Mouse (Mus musculus) lung, embryonic 15.5 days (tissue): ENCODE measurements around the gene Hamp. TPM values are rescaled to one million over a fixed set of nuclear protein-coding genes. Genes with fewer than 3 reads are reported as not detected.
"Not testable (repeated sequence)": the region's sequence is repeated elsewhere in the genome, so short reads cannot be mapped to it uniquely, and the experiment has no call there.

Source experiments
- ATAC-seq: fragments of 200-750 bp; cut with Nextera tagmentation; 2 replicates; pipeline ENCODE4 v1.8.0; 2017; ENCODE audit warnings: moderate number of reproducible peaks, borderline replicate concordance; ENCODE audit not compliant: low FRiP score, low TSS enrichment; ENCODE audit errors: extremely low read depth
- H3K27ac ChIP-seq: fragments of 300-500 bp; sonication (generic); 2 replicates; pipeline ENCODE4 v1.5.1; 2015; ENCODE audit warnings: moderate library complexity, mild to moderate bottlenecking, inconsistent platforms
- H3K27me3 ChIP-seq: fragments of 300-500 bp; sonication (generic); 2 replicates; pipeline ENCODE4 v1.6.1; 2015; ENCODE audit warnings: inconsistent platforms
- H3K36me3 ChIP-seq: fragments of 300-500 bp; sonication (generic); 2 replicates; pipeline ENCODE4 v1.6.1; 2015; ENCODE audit warnings: inconsistent platforms
- H3K4me1 ChIP-seq: fragments of 300-500 bp; sonication (generic); 2 replicates; pipeline ENCODE4 v1.6.1; 2015; ENCODE audit warnings: inconsistent platforms
- H3K4me2 ChIP-seq: fragments of 300-500 bp; sonication (generic); 2 replicates; pipeline ENCODE4 v1.6.1; 2015; ENCODE audit warnings: inconsistent platforms, mild to moderate bottlenecking, moderate library complexity
- H3K4me3 ChIP-seq: fragments of 300-500 bp; sonication (generic); 2 replicates; pipeline ENCODE4 v1.5.1; 2015; ENCODE audit warnings: mild to moderate bottlenecking, inconsistent platforms
- H3K9ac ChIP-seq: fragments of 300-500 bp; sonication (generic); 2 replicates; pipeline ENCODE4 v1.6.1; 2015; ENCODE audit warnings: inconsistent platforms
- H3K9me3 ChIP-seq: fragments of 300-500 bp; sonication (generic); 2 replicates; pipeline ENCODE4 v1.6.1; 2016; ENCODE audit warnings: inconsistent platforms
- WGBS: fragments of 180-500 bp; shearing (Covaris S2); methylation state at CpG from one replicate; pipeline ENCODE4 v1.1.7; 2015; 5-methylcytosine and 5-hydroxymethylcytosine counted together
- polyA plus RNA-seq: library from polyadenylated mRNA; unstranded; fragments of >200 nt; fragmentation: Nextera tagmentation; extraction: Ambion mirVana; gene quantifications from 2 replicates; pipeline ENCODE4 v1.2.1, GENCODE M21; 2015

Gene Hamp
- polyA plus RNA-seq, 1 experiment from 2014 or later = not detected

- Histone ChIP-seq H3K27me3 (no peaks in the 10 kb centered on the region), H3K27ac (no peak overlapping the region), H3K36me3 (no peaks in the 10 kb centered on the region), H3K9ac (no peak overlapping the region), H3K4me1 (no peaks in the 10 kb centered on the region), H3K4me3 (no peak overlapping the region), H3K9me3 (no peaks in the 10 kb centered on the region), H3K4me2 (no peak overlapping the region)
- WGBS = 45% methylated on average over 3 of the region's 3 CpGs
- ATAC-seq = no peak
These were observed 19.8 kb downstream of the Hamp start for GRCm38 (mm10) chr7:30924071-30924470.

DNA sequence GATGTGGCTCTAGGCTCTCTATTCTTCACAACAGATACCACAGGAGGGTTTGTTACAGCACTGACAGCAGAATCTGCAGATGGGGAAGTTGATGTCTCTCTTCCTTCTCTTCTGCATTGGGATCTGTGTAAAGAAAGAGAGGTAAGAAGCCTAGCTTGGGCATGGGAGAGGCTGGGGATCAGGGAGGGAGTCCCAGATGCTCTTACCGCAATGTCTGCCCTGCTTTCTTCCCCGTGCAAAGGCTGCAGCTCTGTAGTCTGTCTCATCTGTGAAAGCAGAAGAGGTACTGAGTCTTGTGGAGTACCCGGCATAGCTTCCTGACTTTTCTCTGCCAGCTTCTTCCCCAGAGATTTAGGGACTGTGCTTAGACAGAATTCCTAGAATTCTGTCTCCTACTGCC, 21.3 kb downstream of the Hamp start:
- not testable (repeated sequence) for ATAC-seq
- 40% methylated on average over 3 of the region's 3 CpGs for WGBS

DNA sequence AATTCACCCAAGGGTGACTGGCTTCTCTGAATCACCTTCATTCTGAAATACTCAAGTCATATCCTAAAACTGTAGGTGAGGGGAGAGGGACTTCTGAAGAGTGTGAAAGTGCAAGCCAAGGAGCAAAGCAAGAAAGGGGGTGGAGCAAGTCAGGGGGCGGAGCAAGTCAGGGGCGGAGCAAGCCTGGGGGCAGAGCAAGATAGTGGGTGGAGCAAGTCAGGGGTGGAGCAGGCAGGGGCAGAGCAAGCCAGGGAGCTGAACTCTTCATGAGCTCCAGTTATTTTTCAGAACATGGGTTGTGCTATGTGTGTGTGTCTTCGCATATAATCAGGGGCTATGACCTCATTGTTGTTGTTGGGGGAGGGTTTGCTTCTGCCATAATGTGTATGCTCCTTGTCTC, 23.6 kb downstream of the Hamp start:
- no peak overlapping the region for H3K9ac ChIP-seq
- 0 out of 2 replicates have a peak, but pooled peaks have one; percentile 42 for ATAC-seq
- 67% methylated on average over 3 of the region's 3 CpGs for WGBS

More for the DNA sequence above, 21.3 kb downstream of the Hamp start:
- H3K4me3 ChIP-seq, H3K36me3 ChIP-seq, H3K4me2 ChIP-seq, H3K9ac ChIP-seq, H3K27me3 ChIP-seq, H3K9me3 ChIP-seq, H3K27ac ChIP-seq, H3K4me1 ChIP-seq: not testable (repeated sequence)

GRCm38 (mm10) chr7:30917219-30917618, 26.6 kb downstream of the Hamp start:
- ATAC-seq = no peak
- Histone ChIP-seq H3K9ac (no peak overlapping the region), H3K4me3 (no peak overlapping the region), H3K9me3 (no peaks in the 10 kb centered on the region), H3K27ac (no peak overlapping the region), H3K27me3 (no peaks in the 10 kb centered on the region), H3K4me2 (no peak overlapping the region), H3K4me1 (no peaks in the 10 kb centered on the region), H3K36me3 (no peaks in the 10 kb centered on the region)
- WGBS = 37% methylated on average over 4 of the region's 4 CpGs

More for the DNA sequence above, 23.6 kb downstream of the Hamp start:
- Histone ChIP-seq H3K4me2 (no peak overlapping the region), H3K27me3 (no peaks in the 10 kb centered on the region), H3K9me3 (no peaks in the 10 kb centered on the region), H3K36me3 (no peaks in the 10 kb centered on the region), H3K27ac (no peak overlapping the region), H3K4me1 (no peaks in the 10 kb centered on the region), H3K4me3 (no peak overlapping the region)

GRCm38 (mm10) chr7:30916713-30917112, 27.1 kb downstream of the Hamp start:
- H3K4me3 ChIP-seq = no peak overlapping the region
- H3K9ac ChIP-seq = no peak overlapping the region
- 30% methylated on average over 6 of the region's 6 CpGs for WGBS
- H3K4me1 ChIP-seq = no peaks in the 10 kb centered on the region
- no peak overlapping the region for H3K4me2 ChIP-seq
- H3K9me3 ChIP-seq = no peaks in the 10 kb centered on the region
- H3K27me3 ChIP-seq = no peaks in the 10 kb centered on the region
- no peak overlapping the region for H3K27ac ChIP-seq
- no peaks in the 10 kb centered on the region for H3K36me3 ChIP-seq
- no peak for ATAC-seq

DNA sequence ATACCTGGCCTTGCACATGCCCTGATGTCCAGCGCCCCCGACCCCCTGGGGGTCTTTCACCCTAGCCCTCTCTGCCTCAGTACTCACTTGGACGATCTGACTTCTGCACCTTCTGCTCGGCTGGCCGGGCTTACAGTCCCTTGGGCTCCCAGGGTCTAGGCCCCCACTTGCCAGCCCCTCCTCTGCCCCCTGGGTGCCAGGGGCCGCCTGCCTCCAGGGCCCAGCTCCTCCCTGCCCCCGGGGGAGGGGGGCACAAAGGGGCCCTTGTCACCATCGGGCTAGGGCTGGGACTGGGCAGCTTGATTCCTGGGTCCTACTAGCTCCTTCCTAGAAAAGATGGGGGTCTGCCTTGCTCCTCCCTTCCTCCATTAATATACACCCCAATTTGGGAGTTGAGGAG, 29.1 kb downstream of the Hamp start, which contains the start of gene Mag:
Gene Mag (minus strand): TSS at position 142 of the 400 bp plus-strand sequence.
- Histone ChIP-seq H3K27me3 (no peaks in the 10 kb centered on the region), H3K9ac (no peak within 1 kb of the TSS), H3K4me3 (no peak within 1 kb of the TSS), H3K9me3 (no peaks in the 10 kb centered on the region), H3K27ac (no peak within 1 kb of the TSS), H3K4me2 (no peak within 1 kb of the TSS), H3K36me3 (no peaks in the 10 kb centered on the region), H3K4me1 (no peaks in the 10 kb centered on the region)
- no peak for ATAC-seq
- WGBS = 69% methylated on average over 8 of the region's 8 CpGs

DNA sequence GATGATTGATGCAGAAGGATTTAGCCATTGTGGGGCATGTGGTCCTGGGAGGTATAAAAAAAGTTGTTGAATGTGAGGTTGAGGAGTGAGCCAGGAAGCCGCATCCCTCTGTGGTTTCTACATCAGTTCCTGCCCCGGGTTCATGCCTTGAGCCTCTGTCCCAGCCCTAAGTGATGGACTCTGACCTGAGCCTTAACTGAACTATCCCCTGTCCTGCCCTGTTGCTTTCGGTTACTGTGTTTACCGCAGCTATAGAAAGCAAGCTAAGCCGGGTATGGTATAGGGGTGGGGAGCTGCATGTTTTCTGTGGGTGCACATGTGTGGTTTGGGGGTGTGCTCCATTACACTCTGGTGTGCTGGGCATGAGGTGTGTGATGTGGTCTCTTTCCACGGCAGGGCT, 34.1 kb downstream of the Hamp start:
- Histone ChIP-seq H3K9ac (no peak overlapping the region), H3K9me3 (no peaks in the 10 kb centered on the region), H3K4me3 (no peak overlapping the region), H3K4me1 (peaks cover 9% of the 10 kb centered on the region), H3K4me2 (no peak overlapping the region), H3K36me3 (no peaks in the 10 kb centered on the region), H3K27ac (no peak overlapping the region), H3K27me3 (peaks cover 5% of the 10 kb centered on the region; the same call in 1 of the 2 replicates)
- ATAC-seq = no peak
- WGBS = 75% methylated on average over 6 of the region's 6 CpGs

- no peaks in the 10 kb centered on the region for H3K9me3 ChIP-seq
- peak overlapping the region; percentile 57 for H3K4me2 ChIP-seq
- peaks cover 9% of the 10 kb centered on the region for H3K4me1 ChIP-seq
- peak overlapping the region; percentile 21 for H3K4me3 ChIP-seq
- peaks cover 5% of the 10 kb centered on the region; the same call in 1 of the 2 replicates for H3K27me3 ChIP-seq
- no peaks in the 10 kb centered on the region for H3K36me3 ChIP-seq
- no peak; the same call in 1 of the 2 replicates for ATAC-seq
- WGBS = 14% methylated on average over 16 of the region's 17 CpGs
- H3K9ac ChIP-seq = no peak overlapping the region
- no peak overlapping the region for H3K27ac ChIP-seq
These were observed 34.8 kb downstream of the Hamp start for GRCm38 (mm10) chr7:30908992-30909431.

GRCm38 (mm10) chr7:30908277-30908991, 35.4 kb downstream of the Hamp start:
- peak; percentile 62 for ATAC-seq
- Histone ChIP-seq H3K9me3 (no peaks in the 10 kb centered on the region), H3K9ac (no peak overlapping the region), H3K27me3 (peaks cover 5% of the 10 kb centered on the region; the same call in 1 of the 2 replicates), H3K4me3 (peak overlapping the region; percentile 21), H3K27ac (no peak overlapping the region), H3K36me3 (no peaks in the 10 kb centered on the region), H3K4me2 (peak overlapping the region; percentile 57), H3K4me1 (peaks cover 9% of the 10 kb centered on the region)
- 2% methylated on average over 26 of the region's 26 CpGs for WGBS

GRCm38 (mm10) chr7:30904042-30904441, 39.8 kb downstream of the Hamp start:
- Histone ChIP-seq H3K9ac (no peak overlapping the region), H3K4me1 (peaks cover 8% of the 10 kb centered on the region), H3K27me3 (peaks cover 5% of the 10 kb centered on the region; the same call in 1 of the 2 replicates), H3K36me3 (no peaks in the 10 kb centered on the region), H3K4me2 (no peak overlapping the region), H3K27ac (no peak overlapping the region), H3K9me3 (no peaks in the 10 kb centered on the region), H3K4me3 (no peak overlapping the region)
- no peak for ATAC-seq
- WGBS = 31% methylated on average over 4 of the region's 4 CpGs

DNA sequence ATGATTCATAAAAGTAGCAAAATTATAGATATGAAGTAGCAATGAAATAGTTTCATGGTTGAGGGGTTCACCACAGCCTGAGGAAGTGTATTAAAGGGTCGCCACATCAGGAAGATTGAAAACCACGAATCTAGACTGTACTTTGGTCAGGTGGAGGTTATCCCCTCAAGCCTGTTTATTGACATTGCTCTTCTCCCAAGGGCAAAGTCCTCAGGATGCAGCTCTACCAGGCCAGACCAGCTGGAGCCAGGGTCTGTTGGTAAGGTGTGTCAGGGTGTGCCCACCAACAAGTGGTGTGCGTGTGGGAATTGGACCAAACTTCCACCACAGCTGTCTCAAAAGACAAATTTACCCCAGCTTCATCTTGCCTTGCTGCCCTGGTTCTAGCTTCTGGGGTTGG, 48.6 kb downstream of the Hamp start:
- Histone ChIP-seq H3K4me2 (no peak overlapping the region), H3K27ac (no peak overlapping the region), H3K4me3 (no peak overlapping the region), H3K4me1 (peaks cover 5% of the 10 kb centered on the region; the same call in 1 of the 2 replicates), H3K9me3 (no peaks in the 10 kb centered on the region), H3K27me3 (no peaks in the 10 kb centered on the region), H3K9ac (no peak overlapping the region), H3K36me3 (no peaks in the 10 kb centered on the region)
- 85% methylated on average over 3 of the region's 3 CpGs for WGBS
- ATAC-seq = no peak

GRCm38 (mm10) chr7:30892515-30892914, 51.3 kb downstream of the Hamp start:
- no peak for ATAC-seq
- Histone ChIP-seq H3K27ac (peak overlapping the region; percentile 57), H3K27me3 (no peaks in the 10 kb centered on the region), H3K9me3 (no peaks in the 10 kb centered on the region), H3K4me1 (peaks cover 5% of the 10 kb centered on the region; the same call in 1 of the 2 replicates), H3K4me3 (no peak overlapping the region), H3K4me2 (no peak overlapping the region), H3K9ac (no peak overlapping the region), H3K36me3 (no peaks in the 10 kb centered on the region)
- WGBS = 44% methylated on average over 3 of the region's 3 CpGs
